Mouse (Mus musculus): ENCODE results near the gene Insr. TPM values are rescaled to one million over a fixed set of nuclear protein-coding genes. Genes with fewer than 3 reads are reported as not detected.

Insr gene
- total and polyA plus RNA-seq, 3 experiments = 5.3 to 7.6 TPM; not detected in 1

- Histone ChIP-seq H3K27ac (ENCODE audit: control insufficient read depth, low read depth, low read length) (no peak overlapping the region), H3K4me3 (ENCODE audit: control insufficient read depth in 1 of 2, insufficient read depth in 1 of 2, low read depth in 2 of 2, low read length in 2 of 2) (no peak overlapping the region), H3K79me2 (ENCODE audit: control insufficient read depth, insufficient read depth, low read length, poor library complexity) (no peaks in the 10 kb centered on the region), H3K27me3 (ENCODE audit: control insufficient read depth in 1 of 2, insufficient read depth in 2 of 2, low read length in 2 of 2) (no peaks in the 10 kb centered on the region), H3K9me3 (replicated peaks; ENCODE audit: insufficient read depth, low read length) (no peaks in the 10 kb centered on the region), H3K4me1 (ENCODE audit: control insufficient read depth in 1 of 2, insufficient read depth in 2 of 2, low read length in 2 of 2) (no peaks in the 10 kb centered on the region), H3K36me3 (ENCODE audit: control insufficient read depth in 1 of 2, insufficient read depth in 2 of 2, low read length in 2 of 2) (no peaks in the 10 kb centered on the region; a peak in 1 of 4 replicates), H3K9ac (ENCODE audit: control insufficient read depth, low read depth, low read length, poor library complexity, severe bottlenecking) (no peak overlapping the region)
- no peak for DNase-seq (ENCODE audit: low read depth, low spot score)
- TF ChIP-seq TBP (IDR thresholded peaks at IDR 0.05; ENCODE audit: low read depth, low read length) (no peak), ZC3H11A (IDR thresholded peaks at IDR 0.05; ENCODE audit: low read depth, low read length) (no peak), GATA1 (IDR thresholded peaks at IDR 0.05; ENCODE audit: low read depth, low read length) (no peak), USF2 (IDR thresholded peaks at IDR 0.05; ENCODE audit: borderline replicate concordance in 1 of 2, insufficient read depth in 1 of 2, low read depth in 1 of 2, low read length in 2 of 2) (no peak), USF1 (IDR thresholded peaks at IDR 0.05; ENCODE audit: low read depth, low read length) (no peak), TAL1 (IDR thresholded peaks at IDR 0.05; ENCODE audit: low read length) (no peak), SMC3 (IDR thresholded peaks at IDR 0.05; ENCODE audit: low read depth, low read length) (no peak), RCOR1 (IDR thresholded peaks at IDR 0.05; ENCODE audit: low read depth, low read length) (no peak), ZMIZ1 (IDR thresholded peaks at IDR 0.05; ENCODE audit: low read depth, low read length) (no peak), MAFK (IDR thresholded peaks at IDR 0.05; ENCODE audit: borderline replicate concordance, low read depth, low read length) (no peak), ZNF384 (IDR thresholded peaks at IDR 0.05; ENCODE audit: low read depth, low read length) (no peak), ELF1 (IDR thresholded peaks at IDR 0.05; ENCODE audit: low read depth, low read length) (no peak)
Observed at GRCm38 (mm10) chr8:3177440-3177839, 102.0 kb downstream of the Insr start.

GRCm38 (mm10) chr8:3172246-3172645 lies 107.2 kb downstream of the Insr start:
- Histone ChIP-seq H3K9ac (ENCODE audit: control insufficient read depth, low read depth, low read length, poor library complexity, severe bottlenecking) (no peak overlapping the region), H3K9me3 (replicated peaks; ENCODE audit: insufficient read depth, low read length) (no peaks in the 10 kb centered on the region), H3K27ac (ENCODE audit: control insufficient read depth, low read depth, low read length) (no peak overlapping the region), H3K27me3 (ENCODE audit: control insufficient read depth in 1 of 2, insufficient read depth in 2 of 2, low read length in 2 of 2) (no peaks in the 10 kb centered on the region), H3K4me3 (ENCODE audit: control insufficient read depth in 1 of 2, insufficient read depth in 1 of 2, low read depth in 2 of 2, low read length in 2 of 2) (no peak overlapping the region), H3K79me2 (ENCODE audit: control insufficient read depth, insufficient read depth, low read length, poor library complexity) (no peaks in the 10 kb centered on the region), H3K4me1 (ENCODE audit: control insufficient read depth in 1 of 2, insufficient read depth in 2 of 2, low read length in 2 of 2) (peaks cover 5 to 6% of the 10 kb centered on the region in 2 experiments; a peak in 3 of 4 replicates), H3K36me3 (ENCODE audit: control insufficient read depth in 1 of 2, insufficient read depth in 2 of 2, low read length in 2 of 2) (peaks cover 2 to 10% of the 10 kb centered on the region in 2 experiments; a peak in 3 of 4 replicates)
- TF ChIP-seq MYC (IDR thresholded peaks at IDR 0.05; ENCODE audit: low read depth, low read length) (no peak), MEF2A (IDR thresholded peaks at IDR 0.05; ENCODE audit: extremely low read depth, insufficient replicate concordance, low read depth, low read length, poor library complexity, severe bottlenecking) (no peak), ETS1 (IDR thresholded peaks at IDR 0.05; ENCODE audit: low read depth, low read length) (no peak), UBTF (IDR thresholded peaks at IDR 0.05; ENCODE audit: borderline replicate concordance, insufficient read depth, low read depth, low read length) (no peak), SIN3A (IDR thresholded peaks at IDR 0.05; ENCODE audit: low read length) (no peak), MAZ (IDR thresholded peaks at IDR 0.05; ENCODE audit: low read depth, low read length) (no peak)
- DNase-seq (ENCODE audit: low read depth, low spot score) = no peak
